ENCODE assay signal across 26 mouse cellular contexts in the genomic region with DNA sequence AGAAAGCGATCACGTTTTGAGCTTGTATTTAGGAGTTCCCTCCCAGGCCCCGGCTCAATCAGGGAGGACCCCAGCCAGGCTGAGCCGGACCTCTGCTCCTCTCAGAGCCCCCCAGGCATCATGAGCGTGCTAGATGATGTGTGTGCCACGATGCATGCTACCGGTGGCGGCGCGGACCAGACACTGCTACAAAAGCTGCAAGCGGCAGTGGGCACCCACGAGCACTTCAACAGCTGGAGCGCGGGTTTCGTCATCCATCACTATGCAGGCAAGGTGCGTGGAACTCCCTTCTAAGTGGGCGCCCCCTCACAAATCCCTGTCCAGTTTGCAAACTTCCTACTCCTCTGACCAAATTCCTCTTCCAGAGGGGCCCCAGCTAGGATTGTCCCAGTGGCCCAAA. TPM values are rescaled to one million over a fixed set of nuclear protein-coding genes. Genes with fewer than 3 reads are reported as not detected.
"Had no signal": no experiment of that assay in that cellular context is flagged by ENCODE, and none has a peak within 500 bp of the region (broad histone marks: within the 10 kb centered on the region; RNA-seq: fewer than 3 reads in every experiment).

No protein-coding gene starts in this region.

- H3K36me3 ChIP-seq: heart, embryonic 10.5 days; heart, embryonic 12.5 days; heart, embryonic 15.5 days; hindbrain, embryonic 13.5 days; hindbrain, embryonic 15.5 days; limb, embryonic 13.5 days; limb, embryonic 15.5 days; liver, embryonic 12.5 days had no signal

- DNase-seq: gastrocnemius, adult 2 months; gastrocnemius, postnatal 10 days; gastrocnemius, postnatal 36 days; heart, adult 11 months; heart, postnatal 14 days; heart, postnatal 36 days; kidney, adult 11 months; kidney, adult 2 months; kidney, adult 9 months; kidney, postnatal 10 days; kidney, postnatal 25 days; kidney, postnatal 4 days had no signal

- H3K4me1 ChIP-seq: heart, embryonic 10.5 days; heart, embryonic 12.5 days; heart, embryonic 15.5 days; hindbrain, embryonic 13.5 days; hindbrain, embryonic 15.5 days; limb, embryonic 13.5 days; limb, embryonic 15.5 days; liver, embryonic 12.5 days had no signal

- H3K27me3 ChIP-seq: heart, embryonic 15.5 days; hindbrain, embryonic 13.5 days; hindbrain, embryonic 15.5 days; limb, embryonic 13.5 days; limb, embryonic 15.5 days; liver, embryonic 12.5 days had no signal

- H3K4me3 ChIP-seq: gastrocnemius, adult 2 months; heart, embryonic 10.5 days; heart, embryonic 12.5 days; heart, embryonic 15.5 days; hindbrain, embryonic 13.5 days; hindbrain, embryonic 15.5 days; layer of hippocampus, adult 2 months; left cerebral cortex, adult 2 months; limb, embryonic 13.5 days; limb, embryonic 15.5 days; liver, embryonic 12.5 days had no signal

- H3K9ac ChIP-seq: heart, embryonic 12.5 days; heart, embryonic 15.5 days; hindbrain, embryonic 13.5 days; hindbrain, embryonic 15.5 days; limb, embryonic 13.5 days; limb, embryonic 15.5 days; liver, embryonic 12.5 days; liver, embryonic 14.5 days had no signal

- ATAC-seq: hindbrain, postnatal 0 days; intestine, embryonic 16.5 days; liver, embryonic 12.5 days had no signal

- H3K9me3 ChIP-seq: heart, embryonic 10.5 days; heart, embryonic 12.5 days; heart, embryonic 15.5 days; hindbrain, embryonic 13.5 days; hindbrain, embryonic 15.5 days; limb, embryonic 13.5 days; limb, embryonic 15.5 days; liver, embryonic 12.5 days had no signal

- H3K4me2 ChIP-seq: heart, embryonic 12.5 days; heart, embryonic 15.5 days; hindbrain, embryonic 13.5 days; hindbrain, embryonic 15.5 days; limb, embryonic 13.5 days; limb, embryonic 15.5 days; liver, embryonic 12.5 days had no signal

- H3K27ac ChIP-seq: gastrocnemius, adult 2 months; heart, embryonic 10.5 days; heart, embryonic 15.5 days; hindbrain, embryonic 13.5 days; hindbrain, embryonic 15.5 days; hindbrain, postnatal 0 days; layer of hippocampus, adult 2 months; left cerebral cortex, adult 2 months; limb, embryonic 13.5 days; limb, embryonic 15.5 days; liver, embryonic 12.5 days; liver, embryonic 14.5 days had no signal

RNA-seq across cellular contexts. Expression of a gene that starts 51.8 kb away (rescaled TPM):
- total RNA-seq: gastrocnemius, postnatal 36 days; hindbrain, postnatal 0 days; liver, adult 2 months had no signal
